Comparison of ENCODE assay signal across 7 mouse cellular contexts in genomic region chr17:89654089-89654813, GRCm38 (mm10).
DNase-seq lines count a peak whose midpoint lies in the region; ATAC-seq and TF ChIP-seq lines count a peak whose summit lies in the region.

No protein-coding gene starts in this region.

- no peak overlapping the region for H3K27ac ChIP-seq in stomach, postnatal 0 days (replicated peaks)

- 58% methylated on average over 5 of the region's 5 CpGs for WGBS in stomach, postnatal 0 days

- TF ChIP-seq EP300 in stomach, postnatal 0 days (optimal IDR thresholded peaks at IDR 0.05) = no peak

- H3K4me3 ChIP-seq in stomach, postnatal 0 days (ENCODE audit: low read depth, low read length) = no peak overlapping the region

- no peaks in the 10 kb centered on the region for H3K27me3 ChIP-seq in stomach, postnatal 0 days (ENCODE audit: control insufficient read depth, insufficient read depth, low read length)

- no peaks in the 10 kb centered on the region for H3K4me1 ChIP-seq in stomach, postnatal 0 days (replicated peaks; ENCODE audit: control insufficient read depth, insufficient read depth)

- H3K4me2 ChIP-seq in stomach, postnatal 0 days (replicated peaks; ENCODE audit: low read depth) = no peak overlapping the region

- peak; percentile 80 for TF ChIP-seq CTCF in stomach, postnatal 0 days (IDR thresholded peaks at IDR 0.05; ENCODE audit: low read depth)

- H3K9me3 ChIP-seq in stomach, postnatal 0 days (ENCODE audit: control insufficient read depth, low read length) = no peaks in the 10 kb centered on the region

- DNase-seq in A20 (ENCODE audit: low read depth, low spot score) (peak; percentile 2), MN1 (ENCODE audit: low spot score) (peak; percentile 32)
- DNase-seq in cerebellum, postnatal 25 days = peak; percentile 76 to 85
- DNase-seq in layer of hippocampus, adult 11-12 months (ENCODE audit: low spot score) = peak; percentile 86
- DNase-seq in stomach, postnatal 0 days (ENCODE audit: low spot score) = peak; percentile 23

- ATAC-seq in granulocyte monocyte progenitor cell, adult 5-6 weeks (replicated peaks; ENCODE audit: poor library complexity, severe bottlenecking) = peak; percentile 69
- ATAC-seq in megakaryocyte progenitor cell, adult 5-6 weeks (replicated peaks; ENCODE audit: poor library complexity) = peak; percentile 90
- ATAC-seq in stomach, postnatal 0 days (ENCODE audit: low FRiP score, low TSS enrichment) = no peak

- H3K9ac ChIP-seq in stomach, postnatal 0 days (ENCODE audit: low read length) = no peak overlapping the region

- no peaks in the 10 kb centered on the region for H3K36me3 ChIP-seq in stomach, postnatal 0 days (ENCODE audit: control insufficient read depth, insufficient read depth, low read length)

Comparison
In these comparisons a context has a peak if more than half of its experiments do, and no peak if none do; other contexts are left out.
1. DNase-seq: peak in every context shown above with its lines; median percentile 86 in layer of hippocampus, adult 11-12 months; 80 in cerebellum, postnatal 25 days; 32 in MN1; 23 in stomach, postnatal 0 days; 2 in A20.